10 mouse cellular contexts compared by ENCODE assay signal in the genomic region with DNA sequence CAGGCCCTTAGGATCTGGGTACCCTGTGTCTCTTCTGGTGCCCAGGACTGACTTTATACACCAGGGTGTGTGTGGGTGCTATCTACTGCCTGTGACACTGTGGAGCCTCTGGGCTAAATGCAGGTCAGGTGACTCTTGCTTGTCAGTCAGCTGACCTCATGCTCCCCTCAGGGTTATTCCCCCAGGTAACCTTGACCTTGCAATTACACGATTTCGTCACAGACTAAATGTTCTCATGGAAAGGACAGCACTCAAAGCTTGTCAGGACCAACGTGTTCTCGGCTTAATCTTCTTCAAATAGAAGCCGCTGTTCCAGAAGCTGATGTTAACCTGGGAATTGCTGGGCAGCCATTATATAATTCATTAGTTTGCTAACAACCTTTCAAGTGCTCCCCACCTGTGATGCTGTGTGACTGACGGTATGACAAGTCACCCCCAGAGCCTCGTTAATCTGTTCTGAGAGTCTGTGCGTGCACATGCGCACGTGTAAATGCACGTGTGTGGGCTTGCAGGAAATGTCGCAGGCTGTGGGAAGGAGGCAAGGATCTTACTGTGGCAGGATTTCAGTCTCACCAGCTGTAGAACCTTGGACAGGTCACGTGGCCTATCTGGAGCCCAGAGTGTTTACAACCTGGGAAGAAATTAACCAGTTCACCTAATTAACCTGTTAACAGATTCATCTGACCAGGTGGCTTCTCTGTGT.
DNase-seq lines count a peak whose midpoint lies in the region.
"Had no signal": no experiment of that assay in that cellular context is flagged by ENCODE, and none has a peak within 500 bp of the region (broad histone marks: within the 10 kb centered on the region; RNA-seq: fewer than 3 reads in every experiment).

No protein-coding gene starts in this region.

- DNase-seq in embryo, embryonic 10 days (ENCODE audit: low spot score) = peak; percentile 31
- DNase-seq in embryo, embryonic 11 days = no peak
- DNase-seq in left cerebral cortex, adult 8-10 months (ENCODE audit: low spot score in 2 of 2) = peak; percentile 21
- no peak for DNase-seq in left cerebral cortex, adult 18-20 months (ENCODE audit: low spot score in 2 of 2)
- DNase-seq in adrenal gland, postnatal 14 days = peak; percentile 40
- DNase-seq in left cerebral cortex, postnatal 25 days (ENCODE audit: low spot score in 2 of 2) = peak; percentile 28 to 35
- no peak for DNase-seq in heart, postnatal 36 days
- no peak for DNase-seq in cerebellum, postnatal 10 days
- DNase-seq: gastrocnemius, postnatal 36 days; thymus, postnatal 14 days had no signal

- intact Hi-C loops in left cerebral cortex, postnatal 25 days (cut with DNase I) = no loop called here
- intact Hi-C loops in heart, postnatal 36 days (cut with DNase I) = no loop called here

Comparison
In these comparisons a context has a peak if more than half of its experiments do, and no peak if none do; other contexts are left out.
1. DNase-seq: peak in embryo, embryonic 10 days (single experiment), left cerebral cortex, adult 8-10 months (2 of 2), adrenal gland, postnatal 14 days (single experiment) and left cerebral cortex, postnatal 25 days (2 of 2); none in embryo, embryonic 11 days (single experiment), left cerebral cortex, adult 18-20 months (0 of 2), heart, postnatal 36 days (0 of 2) and cerebellum, postnatal 10 days (0 of 2).